Mouse (Mus musculus): ENCODE measurements around the gene Lpcat3. TPM values are rescaled to one million over a fixed set of nuclear protein-coding genes. Genes with fewer than 3 reads are reported as not detected.
A peak's percentile ranks its signal among the peaks of the same experiment; 100 is the strongest.
"Not testable (repeated sequence)": the region's sequence is repeated elsewhere in the genome, so short reads cannot be mapped to it uniquely, and the experiment has no call there.

Gene Lpcat3
- polyA plus RNA-seq, 1 experiment from 2014 or later = 46.1 TPM

DNA sequence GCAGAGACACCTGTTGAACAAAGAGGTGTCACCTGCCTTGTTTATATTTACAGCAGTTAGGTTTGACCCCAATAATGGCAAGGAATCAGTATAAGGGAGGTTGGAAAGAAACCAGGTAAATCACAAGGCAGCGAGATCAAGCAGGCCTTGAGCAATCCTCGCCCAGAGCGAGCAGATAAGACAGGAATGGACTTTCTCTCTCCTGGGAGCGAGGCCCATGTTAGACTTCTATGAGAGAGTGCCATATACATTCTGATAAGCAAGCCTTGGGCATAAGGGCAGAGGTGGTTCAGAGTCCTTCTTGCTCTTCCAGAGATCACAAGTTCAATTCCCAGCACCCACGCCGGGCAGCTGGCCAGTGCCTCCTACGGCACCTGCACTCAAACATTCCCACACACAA, 15.9 kb downstream of the Lpcat3 start:
- no peaks in the 10 kb centered on the region for H3K9me3 ChIP-seq
- H3K4me2 ChIP-seq = no peak overlapping the region
- no peak overlapping the region for H3K4me3 ChIP-seq
- ATAC-seq (ENCODE audit: insufficient number of reproducible peaks, low FRiP score, low TSS enrichment, low read depth) = no peak
- no peak overlapping the region for H3K9ac ChIP-seq
- 94% methylated on average over 7 of the region's 7 CpGs for WGBS
- no peak overlapping the region for H3K27ac ChIP-seq
- no peaks in the 10 kb centered on the region for H3K27me3 ChIP-seq
- H3K4me1 ChIP-seq = peaks cover 6% of the 10 kb centered on the region; the same call in 1 of the 2 replicates
- peaks cover 3% of the 10 kb centered on the region; the same call in 1 of the 2 replicates for H3K36me3 ChIP-seq

DNA sequence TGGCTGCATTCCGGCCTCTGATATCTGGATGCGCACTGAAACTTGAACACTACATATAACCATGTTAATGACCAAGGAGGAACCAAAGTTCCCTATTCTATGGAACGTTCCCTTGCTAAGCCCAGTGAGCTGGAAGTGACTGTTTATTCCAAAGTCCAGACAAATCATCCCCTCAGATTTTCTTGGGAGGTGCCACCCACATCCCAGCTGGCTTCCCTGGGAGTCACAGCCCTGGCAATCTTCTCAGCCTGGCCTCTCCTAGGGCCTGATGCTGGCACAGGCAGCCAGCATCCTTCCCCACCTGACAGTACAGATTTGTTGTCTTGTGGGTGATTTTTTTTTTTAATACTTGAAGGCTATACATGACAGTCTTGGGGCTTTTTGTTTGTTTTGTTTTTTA, 16.7 kb downstream of the Lpcat3 start:
- Histone ChIP-seq H3K4me2 (no peak overlapping the region), H3K36me3 (peaks cover 1% of the 10 kb centered on the region; the same call in 1 of the 2 replicates), H3K4me1 (peaks cover 7% of the 10 kb centered on the region; the same call in 1 of the 2 replicates), H3K9ac (no peak overlapping the region), H3K4me3 (no peak overlapping the region), H3K9me3 (no peaks in the 10 kb centered on the region), H3K27me3 (no peaks in the 10 kb centered on the region), H3K27ac (no peak overlapping the region)
- ATAC-seq (ENCODE audit: insufficient number of reproducible peaks, low FRiP score, low TSS enrichment, low read depth) = no peak
- 86% methylated on average over 3 of the region's 3 CpGs for WGBS

DNA sequence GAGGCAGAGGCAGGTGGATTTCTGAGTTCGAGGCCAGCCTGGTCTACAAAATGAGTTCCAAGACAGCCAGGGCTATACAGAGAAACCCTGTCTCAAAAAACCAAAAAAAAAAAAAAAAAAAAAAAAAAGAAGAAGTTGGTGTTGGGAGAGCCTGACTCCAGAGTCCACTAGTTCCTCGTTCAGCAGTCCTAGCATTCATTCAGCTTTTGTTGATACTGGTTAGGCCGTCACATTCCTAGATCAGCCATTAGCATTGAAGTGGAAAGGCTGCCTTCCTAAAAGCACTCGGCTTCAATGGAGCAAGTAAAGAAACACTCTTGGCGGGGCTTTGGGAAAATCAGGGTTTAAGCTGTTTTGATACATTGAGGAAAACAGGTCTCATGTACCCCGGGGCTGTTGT, 19.5 kb downstream of the Lpcat3 start:
- H3K9me3 ChIP-seq; H3K4me1 ChIP-seq; H3K27ac ChIP-seq; H3K9ac ChIP-seq; H3K27me3 ChIP-seq; H3K4me2 ChIP-seq; H3K4me3 ChIP-seq; ATAC-seq (ENCODE audit: insufficient number of reproducible peaks, low FRiP score, low TSS enrichment, low read depth); H3K36me3 ChIP-seq: not testable (repeated sequence)
- WGBS = 77% methylated on average over 6 of the region's 6 CpGs

DNA sequence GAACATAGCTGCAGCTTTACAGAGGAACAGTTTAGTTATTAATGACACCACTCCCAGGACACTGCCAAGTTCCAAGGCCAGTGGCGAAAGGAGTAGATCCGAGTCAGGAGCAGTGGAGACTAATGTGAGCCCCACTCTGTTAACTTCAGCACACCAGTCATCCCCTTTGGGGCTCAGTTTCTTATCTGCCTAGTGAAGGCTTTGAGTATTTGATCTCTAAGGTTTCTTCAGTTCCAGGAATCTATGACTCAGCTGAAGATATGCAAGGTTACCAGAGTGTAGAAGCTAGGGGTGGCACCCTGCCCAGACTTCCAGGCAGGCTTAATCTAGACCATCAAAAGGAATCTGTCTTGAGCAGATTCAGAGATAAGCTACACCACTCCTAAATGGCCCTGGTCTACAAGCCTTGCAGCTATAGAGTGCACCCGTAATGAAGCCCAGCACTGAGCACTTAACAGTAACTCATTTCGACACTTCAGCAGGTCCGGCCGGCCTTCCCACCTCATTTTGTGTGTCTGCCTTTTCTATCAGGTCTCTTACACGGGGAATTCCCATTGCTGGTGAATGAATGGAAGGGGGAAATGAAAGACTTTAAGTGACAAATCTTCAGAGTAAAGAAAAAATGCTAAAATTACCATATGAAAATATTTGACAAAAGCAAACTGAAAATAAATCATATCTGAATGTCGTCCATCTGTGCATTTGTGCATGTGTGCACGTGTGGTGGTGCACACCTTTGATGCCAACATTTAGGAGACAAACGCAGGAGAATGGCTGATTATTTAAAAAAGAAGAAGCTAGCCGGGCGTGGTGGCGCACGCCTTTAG, 21.0 kb downstream of the Lpcat3 start:
- H3K9ac ChIP-seq = no peak overlapping the region
- 61% methylated on average over 14 of the region's 14 CpGs for WGBS
- peak overlapping the region; percentile 43; the same call in 1 of the 2 replicates for H3K27ac ChIP-seq
- H3K4me1 ChIP-seq = peaks cover 7% of the 10 kb centered on the region; the same call in 1 of the 2 replicates
- H3K9me3 ChIP-seq = no peaks in the 10 kb centered on the region
- no peaks in the 10 kb centered on the region for H3K27me3 ChIP-seq
- H3K4me2 ChIP-seq = no peak overlapping the region
- no peaks in the 10 kb centered on the region for H3K36me3 ChIP-seq
- H3K4me3 ChIP-seq = no peak overlapping the region
- ATAC-seq (ENCODE audit: insufficient number of reproducible peaks, low FRiP score, low TSS enrichment, low read depth) = peak; percentile 30; the same call in 1 of the 2 replicates

DNA sequence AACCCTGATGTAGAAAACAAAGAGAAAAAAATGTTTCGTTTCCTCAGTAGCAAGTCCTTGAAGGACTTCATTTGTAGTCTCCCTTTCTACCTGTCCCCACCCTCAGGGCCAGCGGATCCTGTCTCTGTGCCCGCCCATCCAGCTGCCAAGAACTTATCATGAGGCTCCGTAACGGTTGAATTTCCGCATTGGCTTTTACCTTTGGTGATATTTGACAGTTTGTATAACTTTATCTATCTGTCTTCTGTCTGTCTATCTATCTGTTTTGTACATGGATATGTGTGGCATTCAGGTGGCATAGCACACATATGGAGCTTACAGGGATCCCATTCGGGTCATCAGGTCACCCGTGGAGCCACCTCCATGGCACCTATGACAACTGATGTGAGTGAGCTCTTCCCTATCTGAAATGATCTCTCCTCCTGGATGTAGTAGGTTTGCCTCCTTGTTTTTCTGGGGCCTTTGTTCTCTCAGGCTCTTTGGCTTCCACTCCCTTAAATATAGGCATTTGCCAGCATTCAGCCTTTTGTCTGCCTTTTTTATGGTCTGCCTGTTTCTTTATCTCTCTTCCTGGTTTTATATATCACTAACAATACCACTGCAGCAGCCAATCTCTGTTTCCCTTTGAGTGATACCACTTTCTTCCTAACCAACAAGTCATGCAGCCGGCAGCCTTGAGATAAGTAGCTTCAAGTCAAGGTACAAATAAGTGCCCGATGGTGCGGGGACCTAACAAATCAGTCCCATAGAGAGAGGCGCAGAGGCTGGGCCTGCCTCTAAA, 23.0 kb downstream of the Lpcat3 start:
- Histone ChIP-seq H3K4me1 (peaks cover 7% of the 10 kb centered on the region; the same call in 1 of the 2 replicates), H3K9ac (no peak overlapping the region), H3K9me3 (no peaks in the 10 kb centered on the region), H3K27me3 (no peaks in the 10 kb centered on the region), H3K4me2 (no peak overlapping the region), H3K27ac (no peak overlapping the region), H3K36me3 (no peaks in the 10 kb centered on the region), H3K4me3 (no peak overlapping the region)
- 93% methylated on average over 12 of the region's 12 CpGs for WGBS
- no peak for ATAC-seq (ENCODE audit: insufficient number of reproducible peaks, low FRiP score, low TSS enrichment, low read depth)

DNA sequence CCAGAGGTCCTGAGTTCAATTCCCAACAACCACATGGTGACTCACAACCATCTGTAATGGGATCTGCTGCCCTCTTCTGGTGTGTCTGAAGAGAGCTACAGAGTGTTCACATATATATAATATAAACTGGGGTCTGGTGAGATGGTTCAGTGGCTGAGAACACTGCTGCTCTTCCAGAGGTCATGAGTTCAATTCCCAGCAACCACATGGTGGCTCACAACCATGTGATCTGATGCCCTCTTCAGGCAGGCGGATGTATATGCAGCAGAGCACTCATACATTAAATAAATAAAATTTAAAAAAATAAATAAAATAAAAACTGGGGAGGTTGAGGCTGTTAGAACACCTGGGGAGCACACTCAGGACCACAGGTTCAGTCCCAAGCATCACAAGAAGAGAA, 23.8 kb downstream of the Lpcat3 start:
- H3K36me3 ChIP-seq; ATAC-seq (ENCODE audit: insufficient number of reproducible peaks, low FRiP score, low TSS enrichment, low read depth); H3K9me3 ChIP-seq; H3K4me3 ChIP-seq; H3K4me1 ChIP-seq; H3K9ac ChIP-seq; H3K27me3 ChIP-seq; H3K4me2 ChIP-seq; H3K27ac ChIP-seq: not testable (repeated sequence)
- WGBS = 82% methylated on average over 1 of the region's 1 CpGs

DNA sequence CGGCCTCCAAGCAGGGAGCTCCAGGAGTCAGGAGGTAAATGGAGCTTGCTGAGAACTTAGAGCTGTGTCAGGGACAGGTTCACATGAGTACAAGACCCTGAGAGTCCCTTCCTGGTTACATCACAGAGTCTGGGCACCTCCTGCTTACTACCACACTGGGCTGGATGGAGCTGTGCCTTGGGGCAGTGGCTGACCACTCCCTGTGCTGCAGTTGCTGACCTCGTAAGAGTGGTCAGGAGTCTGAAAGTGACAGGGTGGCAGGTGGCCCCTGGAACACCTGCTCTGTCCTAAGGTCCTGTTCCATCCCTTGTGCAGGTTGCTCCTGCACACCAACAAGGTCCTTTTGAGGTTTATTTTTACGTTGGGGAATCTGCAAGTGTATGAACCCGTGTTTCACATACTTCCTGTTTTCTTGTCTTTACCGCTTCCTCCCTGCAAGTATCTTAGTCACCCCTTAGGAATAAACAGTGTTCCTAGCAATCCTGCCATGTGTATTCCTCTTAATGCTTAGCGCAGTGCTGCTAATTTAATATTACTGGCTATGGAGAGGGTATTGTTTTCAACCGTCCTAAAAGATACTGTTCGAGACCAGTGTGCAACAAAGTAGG, 25.4 kb downstream of the Lpcat3 start:
- no peak for ATAC-seq (ENCODE audit: insufficient number of reproducible peaks, low FRiP score, low TSS enrichment, low read depth)
- 78% methylated on average over 8 of the region's 8 CpGs for WGBS
- Histone ChIP-seq H3K9me3 (no peaks in the 10 kb centered on the region), H3K4me3 (no peak overlapping the region), H3K9ac (no peak overlapping the region), H3K27me3 (no peaks in the 10 kb centered on the region), H3K27ac (no peak overlapping the region), H3K4me1 (peaks cover 5% of the 10 kb centered on the region; the same call in 1 of the 2 replicates), H3K4me2 (no peak overlapping the region), H3K36me3 (no peaks in the 10 kb centered on the region)

DNA sequence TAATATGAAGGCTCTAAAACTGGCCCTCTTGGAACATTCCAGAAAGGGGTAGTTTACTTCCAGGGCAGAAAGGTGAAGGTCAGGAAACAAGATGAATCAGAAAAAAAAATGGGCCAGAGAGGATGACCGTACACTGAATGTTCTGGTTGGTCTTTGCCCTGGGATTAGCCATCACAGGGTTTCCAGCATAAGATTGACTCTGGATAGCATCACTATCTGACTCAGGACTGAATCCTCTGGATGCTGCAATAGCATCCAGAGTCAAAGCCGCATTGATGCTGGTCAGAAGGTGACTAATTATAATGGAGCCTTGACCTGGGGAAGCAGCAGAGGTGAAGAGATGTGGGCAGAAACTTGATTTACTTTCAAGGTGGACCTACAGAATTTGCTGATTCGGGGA, 26.2 kb downstream of the Lpcat3 start:
- H3K36me3 ChIP-seq = no peaks in the 10 kb centered on the region
- H3K27me3 ChIP-seq = no peaks in the 10 kb centered on the region
- no peak overlapping the region for H3K4me3 ChIP-seq
- no peak for ATAC-seq (ENCODE audit: insufficient number of reproducible peaks, low FRiP score, low TSS enrichment, low read depth)
- peaks cover 2% of the 10 kb centered on the region for H3K4me1 ChIP-seq
- no peak overlapping the region for H3K4me2 ChIP-seq
- no peak overlapping the region for H3K27ac ChIP-seq
- no peaks in the 10 kb centered on the region for H3K9me3 ChIP-seq
- 87% methylated on average over 3 of the region's 3 CpGs for WGBS
- no peak overlapping the region for H3K9ac ChIP-seq

DNA sequence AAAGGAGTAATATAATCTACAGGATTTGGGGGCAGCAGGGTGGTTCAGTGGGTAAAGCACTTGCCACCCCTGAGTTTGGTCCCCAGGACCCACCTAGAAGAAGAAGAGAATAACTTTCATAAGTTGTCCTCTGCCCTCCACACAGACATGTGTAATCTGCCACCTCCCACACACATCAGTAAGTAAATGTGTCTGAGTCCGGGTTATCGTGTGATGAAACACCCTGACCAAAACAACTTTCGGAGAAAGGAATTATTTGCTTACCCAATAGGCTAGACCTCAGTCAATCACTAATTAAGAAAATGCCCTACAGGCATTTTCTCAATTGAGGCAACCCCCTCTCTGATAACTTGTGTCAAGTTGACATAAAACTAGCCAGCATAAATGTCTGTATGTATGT, 27.7 kb downstream of the Lpcat3 start:
- no peaks in the 10 kb centered on the region for H3K9me3 ChIP-seq
- H3K27ac ChIP-seq = no peak overlapping the region
- no peak overlapping the region for H3K9ac ChIP-seq
- H3K36me3 ChIP-seq = no peaks in the 10 kb centered on the region
- no peak for ATAC-seq (ENCODE audit: insufficient number of reproducible peaks, low FRiP score, low TSS enrichment, low read depth)
- no peak overlapping the region for H3K4me2 ChIP-seq
- no peak overlapping the region for H3K4me3 ChIP-seq
- H3K27me3 ChIP-seq = no peaks in the 10 kb centered on the region
- H3K4me1 ChIP-seq = peaks cover 10% of the 10 kb centered on the region
- WGBS = 88% methylated on average over 3 of the region's 3 CpGs

DNA sequence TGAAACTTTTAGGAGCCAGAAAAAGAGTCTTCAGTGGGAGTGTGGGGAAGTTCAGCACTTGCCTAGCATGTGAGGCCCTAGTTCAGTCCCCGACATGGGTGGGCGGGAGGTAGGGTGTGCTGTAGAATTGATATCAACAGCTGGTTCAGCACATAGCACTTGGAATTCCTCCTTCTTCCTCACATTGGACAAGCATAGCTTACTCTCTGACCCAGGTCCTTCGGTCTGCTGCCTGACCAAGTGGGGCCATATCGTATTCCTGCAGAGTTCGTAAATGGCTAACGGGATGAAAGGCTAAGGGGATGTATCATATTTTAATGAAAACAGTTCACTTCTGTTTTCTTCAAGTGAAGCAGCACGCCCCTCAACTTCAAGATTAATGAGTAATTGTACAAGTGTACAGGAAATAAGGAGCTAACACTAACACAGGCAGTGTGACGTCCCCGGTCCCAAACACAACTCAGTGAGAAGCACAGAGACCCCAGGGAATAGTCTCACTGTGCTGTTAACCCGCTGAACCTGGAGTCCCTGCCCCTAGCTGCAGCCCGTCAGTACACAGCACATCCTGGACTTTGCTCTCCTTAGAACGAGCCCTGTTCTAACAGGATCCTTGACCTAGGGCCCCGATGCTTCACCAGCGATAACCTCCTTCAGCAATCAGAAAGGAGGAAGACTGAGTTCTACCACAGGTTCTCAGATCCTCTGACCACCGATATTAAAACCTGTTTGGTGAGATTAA, 30.6 kb downstream of the Lpcat3 start:
- WGBS = 67% methylated on average over 15 of the region's 15 CpGs
- Histone ChIP-seq H3K36me3 (peaks cover 6% of the 10 kb centered on the region; the same call in 1 of the 2 replicates), H3K4me2 (no peak overlapping the region), H3K9ac (no peak overlapping the region), H3K27me3 (no peaks in the 10 kb centered on the region), H3K9me3 (no peaks in the 10 kb centered on the region), H3K27ac (peak overlapping the region; percentile 47; the same call in 1 of the 2 replicates), H3K4me3 (no peak overlapping the region), H3K4me1 (peaks cover 10% of the 10 kb centered on the region)
- no peak for ATAC-seq (ENCODE audit: insufficient number of reproducible peaks, low FRiP score, low TSS enrichment, low read depth)

DNA sequence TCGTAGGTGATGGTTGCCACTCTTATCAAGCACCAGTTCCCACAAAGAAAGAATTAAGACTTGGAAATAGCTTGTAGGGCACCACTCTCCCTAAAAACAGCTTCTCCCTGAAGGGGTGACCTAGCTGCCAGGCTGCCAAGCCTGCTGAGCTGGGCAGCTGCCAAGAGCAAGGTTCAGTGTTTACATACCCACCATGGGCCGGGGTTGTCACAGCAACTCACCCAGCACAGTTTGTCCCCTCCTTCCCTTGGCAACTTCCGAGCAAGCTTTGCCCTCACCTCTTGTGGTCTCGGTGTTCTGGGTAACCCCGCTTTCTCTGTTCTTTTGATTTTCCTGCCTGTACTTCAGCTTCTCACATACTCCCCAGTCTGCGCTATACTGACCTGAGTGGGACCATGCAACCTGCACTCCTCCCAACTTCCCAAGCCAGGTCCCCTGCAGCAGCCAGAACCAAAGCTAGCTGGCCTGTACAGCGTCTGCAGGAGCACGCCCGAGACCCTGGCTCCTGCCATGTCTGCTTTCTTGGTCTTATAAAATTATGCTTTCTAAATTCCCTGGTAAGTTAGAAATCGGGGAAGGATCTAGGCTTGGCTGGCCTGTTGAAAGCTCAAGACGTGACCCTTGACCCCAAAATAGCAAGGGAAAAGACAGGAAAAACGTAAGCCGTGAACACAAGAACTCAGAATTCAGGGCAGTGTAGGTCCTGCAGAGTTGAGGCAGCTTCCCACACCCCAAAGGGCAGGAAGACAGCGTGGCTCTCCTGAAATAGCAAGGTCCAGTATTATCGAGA, 31.5 kb downstream of the Lpcat3 start:
- no peak overlapping the region for H3K9ac ChIP-seq
- H3K4me2 ChIP-seq = no peak overlapping the region
- no peak for ATAC-seq (ENCODE audit: insufficient number of reproducible peaks, low FRiP score, low TSS enrichment, low read depth)
- H3K27me3 ChIP-seq = no peaks in the 10 kb centered on the region
- WGBS = 80% methylated on average over 15 of the region's 15 CpGs
- no peaks in the 10 kb centered on the region for H3K9me3 ChIP-seq
- no peak overlapping the region for H3K4me3 ChIP-seq
- peaks cover 10% of the 10 kb centered on the region for H3K4me1 ChIP-seq
- H3K27ac ChIP-seq = no peak overlapping the region; the same call in 1 of the 2 replicates
- H3K36me3 ChIP-seq = peaks cover 15% of the 10 kb centered on the region
